Mouse (Mus musculus) E14TG2a.4 (cell line): ENCODE measurements around the gene Fuca1.

Experiments used
- CTCF ChIP-seq: conservative IDR thresholded peaks from 2 replicates; pipeline ENCODE4 v1.5.1; 2014; ENCODE audit warnings: low read length
- POU5F1 ChIP-seq: IDR thresholded peaks from 2 replicates; pipeline ENCODE4 v1.6.1; 2014; ENCODE audit warnings: low read length, borderline replicate concordance

DNA sequence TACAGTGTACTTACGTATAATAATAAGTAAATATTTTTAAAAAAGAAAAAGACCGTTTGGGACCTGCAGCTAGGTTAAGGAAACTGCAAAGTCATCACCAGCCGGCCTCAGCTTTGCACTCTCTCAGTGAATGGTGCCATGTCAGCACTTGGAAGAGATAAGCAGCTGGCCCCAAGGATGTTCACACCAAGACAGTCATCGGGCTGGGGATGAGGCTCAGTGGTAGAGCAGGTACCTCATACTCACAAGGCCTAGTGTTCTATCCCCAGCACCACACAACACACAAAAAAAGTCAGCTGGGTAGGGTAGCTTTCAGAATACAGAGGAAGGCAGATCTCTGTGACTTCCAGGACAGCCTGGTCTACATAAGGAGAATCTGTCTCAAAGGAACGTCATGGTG, 64.7 kb downstream of the Fuca1 start:
- no peak for TF ChIP-seq CTCF
- no peak for TF ChIP-seq POU5F1
